Comparison of ENCODE assay signal across 8 mouse cellular contexts in the genomic region with DNA sequence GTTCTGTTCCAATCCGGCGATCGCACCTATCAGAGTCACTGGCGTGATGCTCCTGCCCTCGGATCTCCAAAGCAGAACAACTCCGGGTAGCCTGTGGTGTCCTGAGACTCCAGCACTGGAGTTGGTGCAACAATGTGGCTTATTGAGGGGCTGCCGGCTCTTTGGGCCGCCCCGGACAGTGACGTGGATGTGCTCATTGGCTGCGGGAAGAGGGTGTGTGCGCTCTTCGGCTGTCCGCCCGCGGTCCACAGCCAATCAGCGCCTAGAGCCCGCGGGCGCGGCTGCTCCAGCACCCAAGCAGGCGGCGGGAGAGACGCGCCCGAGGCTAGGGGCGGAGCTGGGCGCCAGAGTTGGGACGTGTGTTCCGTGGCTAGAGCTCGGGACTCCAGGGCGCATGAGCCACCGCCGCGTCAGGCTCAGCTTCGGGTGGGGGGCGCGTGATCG. TPM values are rescaled to one million over a fixed set of nuclear protein-coding genes. Genes with fewer than 3 reads are reported as not detected.
DNase-seq lines count a peak whose midpoint lies in the region; ATAC-seq and TF ChIP-seq lines count a peak whose summit lies in the region.

Gene Hk2 (minus strand): TSS at position 134 of the 444 bp plus-strand sequence.

- peaks cover 26% of the 10 kb centered on the region for H3K4me1 ChIP-seq in bone marrow macrophage, adult 2 months (ENCODE audit: control insufficient read depth, insufficient read depth, low read length)
- peaks cover 37% of the 10 kb centered on the region for H3K4me1 ChIP-seq in heart, embryonic 10.5 days
- peaks cover 44% of the 10 kb centered on the region for H3K4me1 ChIP-seq in kidney, embryonic 15.5 days
- H3K4me1 ChIP-seq in limb, embryonic 15.5 days, result peaks cover 25% of the 10 kb centered on the region
- peaks cover 13% of the 10 kb centered on the region; the same call in 1 of the 2 replicates for H3K4me1 ChIP-seq in midbrain, postnatal 0 days (ENCODE audit: insufficient read depth, low read length)

- under 1% methylated on average over 39 of the region's 39 CpGs for WGBS in heart, embryonic 10.5 days
- WGBS in kidney, embryonic 15.5 days, result under 1% methylated on average over 39 of the region's 39 CpGs
- 0% methylated on average over 39 of the region's 39 CpGs for WGBS in limb, embryonic 15.5 days
- WGBS in midbrain, postnatal 0 days, result under 1% methylated on average over 39 of the region's 39 CpGs

- ATAC-seq in erythroblast, adult 5-6 weeks (replicated peaks; ENCODE audit: low FRiP score, poor library complexity, severe bottlenecking), result peak; percentile 62; the same call in 1 of the 2 replicates
- ATAC-seq in kidney, embryonic 15.5 days (replicated peaks; ENCODE audit: low FRiP score), result peak; percentile 97
- peak; percentile 95 for ATAC-seq in limb, embryonic 15.5 days (ENCODE audit: insufficient number of reproducible peaks, low FRiP score, low TSS enrichment, low read depth)
- ATAC-seq in midbrain, postnatal 0 days (ENCODE audit: low FRiP score), result peak; percentile 94

- TF ChIP-seq POLR2A in bone marrow macrophage, adult 2 months (IDR thresholded peaks at IDR 0.05; ENCODE audit: borderline replicate concordance, low read depth, low read length), result no peak

- TF ChIP-seq CTCF in bone marrow macrophage, adult 2 months (IDR thresholded peaks at IDR 0.05; ENCODE audit: low read depth, low read length), result no peak
- TF ChIP-seq CTCF in midbrain, postnatal 0 days (IDR thresholded peaks at IDR 0.05), result no peak

- H3K9ac ChIP-seq in kidney, embryonic 15.5 days, result peak within 1 kb of the TSS; percentile 53
- peak within 1 kb of the TSS; percentile 47 for H3K9ac ChIP-seq in limb, embryonic 15.5 days
- H3K9ac ChIP-seq in midbrain, postnatal 0 days (replicated peaks; ENCODE audit: low read length, poor library complexity, severe bottlenecking), result peak within 1 kb of the TSS; percentile 39

- H3K27me3 ChIP-seq in heart, embryonic 10.5 days (ENCODE audit: insufficient read depth, poor library complexity, severe bottlenecking), result no peaks in the 10 kb centered on the region
- peaks cover 10% of the 10 kb centered on the region for H3K27me3 ChIP-seq in kidney, embryonic 15.5 days
- H3K27me3 ChIP-seq in limb, embryonic 15.5 days, result no peaks in the 10 kb centered on the region
- H3K27me3 ChIP-seq in midbrain, postnatal 0 days (ENCODE audit: insufficient read depth, low read length), result 0 out of 2 replicates have a peak, but pooled peaks cover 14% of the 10 kb centered on the region

- peak within 1 kb of the TSS; percentile 76 for H3K27ac ChIP-seq in bone marrow macrophage, adult 2 months (ENCODE audit: insufficient read depth, low read depth, low read length)
- peak within 1 kb of the TSS; percentile 93 for H3K27ac ChIP-seq in heart, embryonic 10.5 days
- peak within 1 kb of the TSS; percentile 86 for H3K27ac ChIP-seq in kidney, embryonic 15.5 days
- H3K27ac ChIP-seq in limb, embryonic 15.5 days, result peak within 1 kb of the TSS; percentile 82
- H3K27ac ChIP-seq in midbrain, postnatal 0 days (ENCODE audit: low read depth, low read length), result no peak within 1 kb of the TSS

- H3K36me3 ChIP-seq in heart, embryonic 10.5 days, result no peaks in the 10 kb centered on the region
- no peaks in the 10 kb centered on the region for H3K36me3 ChIP-seq in kidney, embryonic 15.5 days
- H3K36me3 ChIP-seq in limb, embryonic 15.5 days, result no peaks in the 10 kb centered on the region
- H3K36me3 ChIP-seq in midbrain, postnatal 0 days (ENCODE audit: insufficient read depth, low read length), result no peaks in the 10 kb centered on the region

- peak; percentile 66 to 68 for DNase-seq in B cell, adult 2 months
- DNase-seq in heart, embryonic 10.5 days (ENCODE audit: low spot score), result peak; percentile 98
- peak; percentile 91 for DNase-seq in midbrain, postnatal 0 days (ENCODE audit: low spot score)
- peak; percentile 41 to 75 for DNase-seq in spleen, postnatal 10 days (ENCODE audit: low spot score in 2 of 2)

- H3K4me3 ChIP-seq in bone marrow macrophage, adult 2 months (ENCODE audit: insufficient read depth, low read length), result peak within 1 kb of the TSS; percentile 94
- peak within 1 kb of the TSS; percentile 80 for H3K4me3 ChIP-seq in heart, embryonic 10.5 days
- H3K4me3 ChIP-seq in kidney, embryonic 15.5 days (replicated peaks), result peak within 1 kb of the TSS; percentile 70
- H3K4me3 ChIP-seq in limb, embryonic 15.5 days, result peak within 1 kb of the TSS; percentile 65
- peak within 1 kb of the TSS; percentile 53 for H3K4me3 ChIP-seq in midbrain, postnatal 0 days (ENCODE audit: low read depth, low read length)

- H3K4me2 ChIP-seq in kidney, embryonic 15.5 days, result peak within 1 kb of the TSS; percentile 97
- peak within 1 kb of the TSS; percentile 94 for H3K4me2 ChIP-seq in limb, embryonic 15.5 days
- peak within 1 kb of the TSS; percentile 97 for H3K4me2 ChIP-seq in midbrain, postnatal 0 days (ENCODE audit: low read depth, low read length, poor library complexity, severe bottlenecking)

- H3K9me3 ChIP-seq in heart, embryonic 10.5 days, result no peaks in the 10 kb centered on the region
- H3K9me3 ChIP-seq in kidney, embryonic 15.5 days (replicated peaks), result no peaks in the 10 kb centered on the region
- H3K9me3 ChIP-seq in limb, embryonic 15.5 days, result no peaks in the 10 kb centered on the region
- H3K9me3 ChIP-seq in midbrain, postnatal 0 days (ENCODE audit: low read length), result no peaks in the 10 kb centered on the region

RNA-seq across cellular contexts. Expression of gene Hk2, which starts in this region (rescaled TPM):
- 21.9 and 24.9 TPM in 2 replicates for polyA plus RNA-seq in bone marrow macrophage, adult 2 months (2012; ENCODE audit: insufficient read depth, insufficient read length, missing spikeins)
- 11.1 and 11.9 TPM in 2 replicates for total RNA-seq in erythroblast, adult 5-6 weeks (2015; ENCODE audit: low replicate concordance)
- total RNA-seq in erythroblast, adult 5-6 weeks (2017; ENCODE audit: low replicate concordance), result 5.4 and 10.2 TPM in 2 replicates
- 42.2 and 44.8 TPM in 2 replicates for polyA plus RNA-seq in heart, embryonic 10.5 days (2016; fragmentation: Nextera tagmentation; extraction: Ambion mirVana)
- polyA plus RNA-seq in kidney, embryonic 15.5 days (2015; fragmentation: Nextera tagmentation; extraction: Ambion mirVana), result 19.0 and 19.7 TPM in 2 replicates
- 25.4 TPM in 2 replicates for polyA plus RNA-seq in limb, embryonic 15.5 days (2015; fragmentation: Nextera tagmentation; extraction: Ambion mirVana)
- 1.6 and 3.9 TPM in 2 replicates for total RNA-seq in midbrain, postnatal 0 days (2014; rRNA removed)
- 2.0 and 2.2 TPM in 2 replicates for polyA plus RNA-seq in midbrain, postnatal 0 days (2015; fragmentation: Nextera tagmentation; extraction: Ambion mirVana)
